In genomic region chr6:40110029-40110428, GRCm38 (mm10) we compare ENCODE assay signal across 19 mouse cellular contexts.
"Had no signal": no experiment of that assay in that cellular context is flagged by ENCODE, and none has a peak within 500 bp of the region (broad histone marks: within the 10 kb centered on the region; RNA-seq: fewer than 3 reads in every experiment).

No protein-coding gene starts in this region.

- H3K4me1 ChIP-seq: limb, embryonic 12.5 days; liver, embryonic 13.5 days; stomach, embryonic 15.5 days had no signal

- DNase-seq: kidney, adult 11 months; kidney, adult 8-10 months; kidney, postnatal 14 days; kidney, postnatal 4 days; liver, embryonic 13.5 days; lung, adult 2 months; lung, postnatal 14 days; lung, postnatal 4 days; retina, postnatal 1 day; right cerebral cortex, postnatal 25 days; spleen, adult 18-20 months; thymus, postnatal 36 days had no signal

- H3K36me3 ChIP-seq: limb, embryonic 12.5 days; liver, embryonic 13.5 days; midbrain, embryonic 10.5 days; midbrain, embryonic 13.5 days; neural tube, embryonic 13.5 days; stomach, embryonic 15.5 days had no signal

- H3K4me3 ChIP-seq: limb, embryonic 12.5 days; liver, embryonic 13.5 days; midbrain, embryonic 10.5 days; midbrain, embryonic 13.5 days; myocyte; neural tube, embryonic 13.5 days; stomach, embryonic 15.5 days had no signal

- H3K27ac ChIP-seq: limb, embryonic 12.5 days; liver, embryonic 13.5 days; midbrain, embryonic 10.5 days; midbrain, embryonic 13.5 days; neural tube, embryonic 13.5 days; stomach, embryonic 15.5 days had no signal

- H3K9ac ChIP-seq: limb, embryonic 12.5 days; liver, embryonic 13.5 days; midbrain, embryonic 13.5 days; neural tube, embryonic 13.5 days; stomach, embryonic 15.5 days had no signal

- H3K9me3 ChIP-seq: limb, embryonic 12.5 days; liver, embryonic 13.5 days; midbrain, embryonic 10.5 days; midbrain, embryonic 13.5 days; neural tube, embryonic 13.5 days; stomach, embryonic 15.5 days had no signal

- ATAC-seq: midbrain, embryonic 13.5 days; midbrain, embryonic 16.5 days had no signal

- H3K4me2 ChIP-seq: limb, embryonic 12.5 days; liver, embryonic 13.5 days; midbrain, embryonic 13.5 days; neural tube, embryonic 13.5 days; stomach, embryonic 15.5 days had no signal

- H3K27me3 ChIP-seq: limb, embryonic 12.5 days; liver, embryonic 13.5 days; midbrain, embryonic 13.5 days; neural tube, embryonic 13.5 days; stomach, embryonic 15.5 days had no signal
